9 mouse cellular contexts compared by ENCODE assay signal in genomic region chr16:92511773-92512391, GRCm38 (mm10). TPM values are rescaled to one million over a fixed set of nuclear protein-coding genes. Genes with fewer than 3 reads are reported as not detected.
A peak's percentile ranks its signal among the peaks of the same experiment; 100 is the strongest.
DNase-seq lines count a peak whose midpoint lies in the region; ATAC-seq and TF ChIP-seq lines count a peak whose summit lies in the region.
"Had no signal": no experiment of that assay in that cellular context is flagged by ENCODE, and none has a peak within 500 bp of the region (broad histone marks: within the 10 kb centered on the region; RNA-seq: fewer than 3 reads in every experiment).

No protein-coding gene starts in this region.

- no peak for TF ChIP-seq EP300 in heart, postnatal 0 days (IDR thresholded peaks at IDR 0.05; ENCODE audit: low read depth)

- DNase-seq in heart, postnatal 0 days (ENCODE audit: low spot score): no peak
- no peak for DNase-seq in heart, embryonic 10.5 days (ENCODE audit: low spot score)
- peak; percentile 36 for DNase-seq in B cell, adult 2 months
- DNase-seq in brain, embryonic 14.5 days (ENCODE audit: low read depth): peak; percentile 78
- DNase-seq in retina, postnatal 1 day: peak; percentile 73
- DNase-seq in frontal cortex, postnatal 10 days (ENCODE audit: low spot score in 2 of 2): no peak
- DNase-seq in left cerebral cortex, postnatal 14 days (ENCODE audit: low spot score in 2 of 2): no peak

- no peak for TF ChIP-seq POLR2A in brain, embryonic 14.5 days (IDR thresholded peaks at IDR 0.05; ENCODE audit: borderline replicate concordance, extremely low read depth, insufficient read depth, insufficient read length, poor library complexity, severe bottlenecking)

- peak; percentile 61 for TF ChIP-seq CTCF in heart, postnatal 0 days (IDR thresholded peaks at IDR 0.05; ENCODE audit: low read depth)
- TF ChIP-seq CTCF in brain, embryonic 14.5 days (IDR thresholded peaks at IDR 0.05; ENCODE audit: borderline replicate concordance, extremely low read depth, insufficient read depth, insufficient read length): peak; percentile 63

- H3K27ac ChIP-seq in heart, postnatal 0 days (ENCODE audit: low read depth): no peak overlapping the region
- H3K27ac ChIP-seq in heart, embryonic 10.5 days: no peak overlapping the region

- no peak overlapping the region for H3K9ac ChIP-seq in heart, postnatal 0 days (replicated peaks; ENCODE audit: low read depth, low read length)

- H3K4me1 ChIP-seq in heart, postnatal 0 days (ENCODE audit: control insufficient read depth, insufficient read depth): no peaks in the 10 kb centered on the region; the same call in 1 of the 2 replicates
- H3K4me1 ChIP-seq in heart, embryonic 10.5 days: 0 out of 2 replicates have a peak, but pooled peaks cover 4% of the 10 kb centered on the region

- intact Hi-C loops in left cerebral cortex, postnatal 14 days (cut with DNase I): no loop called here

- H3K4me3 ChIP-seq in heart, postnatal 0 days (ENCODE audit: low read depth, low read length): no peak overlapping the region
- no peak overlapping the region for H3K4me3 ChIP-seq in heart, embryonic 10.5 days
- H3K4me3 ChIP-seq: myocyte had no signal

- no peaks in the 10 kb centered on the region for H3K9me3 ChIP-seq in heart, postnatal 0 days (replicated peaks; ENCODE audit: control insufficient read depth, low read length)
- no peaks in the 10 kb centered on the region for H3K9me3 ChIP-seq in heart, embryonic 10.5 days

- H3K27me3 ChIP-seq in heart, postnatal 0 days (ENCODE audit: control insufficient read depth, insufficient read depth, low read length): peaks cover 4% of the 10 kb centered on the region; the same call in 1 of the 2 replicates
- peaks cover 6% of the 10 kb centered on the region; the same call in 1 of the 2 replicates for H3K27me3 ChIP-seq in heart, embryonic 10.5 days (ENCODE audit: insufficient read depth, poor library complexity, severe bottlenecking)

- no peak for ATAC-seq in heart, postnatal 0 days (ENCODE audit: insufficient read depth, low read depth)
- ATAC-seq in hematopoietic stem cell, adult 5-6 weeks (replicated peaks in 1 of 2; ENCODE audit: insufficient read depth in 1 of 2, low FRiP score in 2 of 2, low TSS enrichment in 1 of 2, low read depth in 1 of 2, poor library complexity in 2 of 2, severe bottlenecking in 2 of 2): peak; percentile 46 to 76; a peak in 3 of 4 replicates

- no peaks in the 10 kb centered on the region for H3K36me3 ChIP-seq in heart, postnatal 0 days (replicated peaks; ENCODE audit: control insufficient read depth, insufficient read depth, low read length)
- no peaks in the 10 kb centered on the region for H3K36me3 ChIP-seq in heart, embryonic 10.5 days

- WGBS in heart, postnatal 0 days: 51% methylated on average over 5 of the region's 5 CpGs
- WGBS in heart, embryonic 10.5 days: 60% methylated on average over 5 of the region's 5 CpGs

- H3K4me2 ChIP-seq in heart, postnatal 0 days (ENCODE audit: low read depth, low read length): no peak overlapping the region

RNA-seq across cellular contexts. Expression of gene Clic6, which starts 26.3 kb away (rescaled TPM):
- 0.38 and 3.6 TPM in 2 replicates for total RNA-seq in heart, postnatal 0 days (2014; rRNA removed; ENCODE audit: low replicate concordance)
- 1.1 and 1.7 TPM in 2 replicates for polyA plus RNA-seq in heart, postnatal 0 days (2015; fragmentation: Nextera tagmentation; extraction: Ambion mirVana)
- polyA plus RNA-seq in heart, embryonic 10.5 days (2016; fragmentation: Nextera tagmentation; extraction: Ambion mirVana): 3.1 and 4.2 TPM in 2 replicates
- 6.1 and 14.3 TPM in 2 replicates for polyA plus RNA-seq in brain, embryonic 14.5 days (2012; rRNA removed)
- 0.50 TPM in 1 of 2 replicates, not detected in the other for total RNA-seq in hematopoietic stem cell, adult 5-6 weeks (2017)
- 1 to 10 TPM; 1.9 to 2.2 TPM for total RNA-seq in left cerebral cortex, postnatal 14 days (2021)
- polyA plus RNA-seq: myocyte had no signal

RNA-seq across cellular contexts. Expression of gene Rcan1, which starts 41.2 kb away (rescaled TPM):
- 83.7 and 94.7 TPM in 2 replicates for total RNA-seq in heart, postnatal 0 days (2014; rRNA removed; ENCODE audit: low replicate concordance)
- 52.8 and 64.6 TPM in 2 replicates for polyA plus RNA-seq in heart, postnatal 0 days (2015; fragmentation: Nextera tagmentation; extraction: Ambion mirVana)
- 78.8 and 129 TPM in 2 replicates for polyA plus RNA-seq in heart, embryonic 10.5 days (2016; fragmentation: Nextera tagmentation; extraction: Ambion mirVana)
- 47.7 and 64.6 TPM in 2 replicates for polyA plus RNA-seq in brain, embryonic 14.5 days (2012; rRNA removed)
- 5.7 and 8.8 TPM in 2 replicates for total RNA-seq in hematopoietic stem cell, adult 5-6 weeks (2017)
- 10 to 100 TPM; 49.8 to 55.8 TPM for total RNA-seq in left cerebral cortex, postnatal 14 days (2021)

Comparison
In these comparisons a context has a peak if more than half of its experiments do, and no peak if none do; other contexts are left out.
1. DNase-seq: peak in B cell, adult 2 months (2 of 2), brain, embryonic 14.5 days (single experiment) and retina, postnatal 1 day (single experiment); none in heart, postnatal 0 days (single experiment), heart, embryonic 10.5 days (single experiment), frontal cortex, postnatal 10 days (0 of 2) and left cerebral cortex, postnatal 14 days (0 of 2).